Mouse (Mus musculus): ENCODE data around the gene Clk2. TPM values are rescaled to one million over a fixed set of nuclear protein-coding genes. Genes with fewer than 3 reads are reported as not detected.
"Not testable (repeated sequence)": the region's sequence is repeated elsewhere in the genome, so short reads cannot be mapped to it uniquely, and the experiment has no call there.

Gene Clk2
- total RNA-seq, 2 experiments from 2014 or later = 42.3 to 47.3 TPM

- DNase-seq (ENCODE audit: extremely low spot score in 1 of 2, low spot score in 2 of 2) = no peak
- intact Hi-C loops (cut with DNase I) = loop anchor here (2.0 to 5.0 kb wide), 2 partner anchors 41 to 68 kb away; no protein-coding TSS in a partner anchor
Measured at GRCm38 (mm10) chr3:89158651-89159050, 5.9 kb upstream of the Clk2 start.

- intact Hi-C loops (cut with DNase I) = loop anchor here (2.0 to 5.0 kb wide), 2 partner anchors 42 to 68 kb away; no protein-coding TSS in a partner anchor
- peak in 1 of 2 experiments; percentile 67 for DNase-seq (ENCODE audit: extremely low spot score in 1 of 2, low spot score in 2 of 2)
Measured at GRCm38 (mm10) chr3:89159211-89159610, 5.4 kb upstream of the Clk2 start.

- DNase-seq (ENCODE audit: extremely low spot score in 1 of 2, low spot score in 2 of 2) = peak in 1 of 2 experiments; percentile 84
- intact Hi-C loops (cut with DNase I) = loop anchor here (2.0 to 5.0 kb wide), 2 partner anchors 42 to 69 kb away; no protein-coding TSS in a partner anchor
Measured at GRCm38 (mm10) chr3:89159616-89160344, 4.8 kb upstream of the Clk2 start, which contains the start of gene Hcn3. Gene Hcn3 (minus strand): TSS chr3:89160196.

- intact Hi-C loops (cut with DNase I) = not testable (repeated sequence)
Measured at GRCm38 (mm10) chr3:89161207-89161606, 3.4 kb upstream of the Clk2 start.

GRCm38 (mm10) chr3:89161786-89162185 is 2.8 kb upstream of the Clk2 start:
- intact Hi-C loops (cut with DNase I) = no loop called here

More at GRCm38 (mm10) chr3:89161207-89161606, 3.4 kb upstream of the Clk2 start:
- not testable (repeated sequence) for DNase-seq (ENCODE audit: extremely low spot score in 1 of 2, low spot score in 2 of 2)

GRCm38 (mm10) chr3:89163123-89163522 is 1.5 kb upstream of the Clk2 start:
- intact Hi-C loops (cut with DNase I) = no loop called here
- DNase-seq (ENCODE audit: extremely low spot score in 1 of 2, low spot score in 2 of 2) = no peak

More at GRCm38 (mm10) chr3:89161786-89162185, 2.8 kb upstream of the Clk2 start:
- no peak for DNase-seq (ENCODE audit: extremely low spot score in 1 of 2, low spot score in 2 of 2)

- intact Hi-C loops (cut with DNase I) = no loop called here
- DNase-seq (ENCODE audit: extremely low spot score in 1 of 2, low spot score in 2 of 2) = no peak
Measured at GRCm38 (mm10) chr3:89163643-89164245, 851 bp upstream of the Clk2 start.

- intact Hi-C loops (cut with DNase I) = no loop called here
- no peak for DNase-seq (ENCODE audit: extremely low spot score in 1 of 2, low spot score in 2 of 2)
Measured at GRCm38 (mm10) chr3:89165268-89165870, 774 bp downstream of the Clk2 start.

- intact Hi-C loops (cut with DNase I) = no loop called here
- DNase-seq (ENCODE audit: extremely low spot score in 1 of 2, low spot score in 2 of 2) = no peak
Measured at GRCm38 (mm10) chr3:89166945-89167344, 2.4 kb downstream of the Clk2 start.

GRCm38 (mm10) chr3:89174844-89175243 is 10.2 kb downstream of the Clk2 start:
- no peak for DNase-seq (ENCODE audit: extremely low spot score in 1 of 2, low spot score in 2 of 2)
- intact Hi-C loops (cut with DNase I) = no loop called here

GRCm38 (mm10) chr3:89175544-89175943 is 10.9 kb downstream of the Clk2 start:
- no peak for DNase-seq (ENCODE audit: extremely low spot score in 1 of 2, low spot score in 2 of 2)
- intact Hi-C loops (cut with DNase I) = no loop called here

- no peak for DNase-seq (ENCODE audit: extremely low spot score in 1 of 2, low spot score in 2 of 2)
- intact Hi-C loops (cut with DNase I) = no loop called here
Measured at GRCm38 (mm10) chr3:89176421-89176820, 11.8 kb downstream of the Clk2 start.

GRCm38 (mm10) chr3:89177242-89178106 is 12.9 kb downstream of the Clk2 start, which contains the start of gene Scamp3:
Gene Scamp3 (plus strand): TSS chr3:89177473.
- intact Hi-C loops (cut with DNase I) = no loop called here
- DNase-seq (ENCODE audit: extremely low spot score in 1 of 2, low spot score in 2 of 2) = peak; percentile 89 to 90

- intact Hi-C loops (cut with DNase I) = no loop called here
- no peak for DNase-seq (ENCODE audit: extremely low spot score in 1 of 2, low spot score in 2 of 2)
Measured at GRCm38 (mm10) chr3:89178107-89178385, 13.5 kb downstream of the Clk2 start.

- intact Hi-C loops (cut with DNase I) = no loop called here
- DNase-seq (ENCODE audit: extremely low spot score in 1 of 2, low spot score in 2 of 2) = peak in 1 of 2 experiments; percentile 22
Measured at GRCm38 (mm10) chr3:89179056-89179455, 14.5 kb downstream of the Clk2 start.

- intact Hi-C loops (cut with DNase I) = no loop called here
- no peak for DNase-seq (ENCODE audit: extremely low spot score in 1 of 2, low spot score in 2 of 2)
Measured at GRCm38 (mm10) chr3:89181749-89182500, 17.3 kb downstream of the Clk2 start.

GRCm38 (mm10) chr3:89182531-89183057 is 18.0 kb downstream of the Clk2 start:
- intact Hi-C loops (cut with DNase I) = no loop called here
- no peak for DNase-seq (ENCODE audit: extremely low spot score in 1 of 2, low spot score in 2 of 2)
